Mouse (Mus musculus) MEL-GATA-1-ER (cell line): ENCODE results near the gene Cfap61.

Experiments used
- DNase-seq: peaks from one replicate; pipeline ENCODE4 v3.0.0-alpha.2; 2012; ENCODE audit warnings: low read depth; ENCODE audit errors: extremely low read depth

Cfap61 gene

GRCm38 (mm10) chr2:146077117-146077516 lies 142.5 kb downstream of the Cfap61 start:
- no peak for DNase-seq

- no peak for DNase-seq
Observed at GRCm38 (mm10) chr2:146080282-146080681, 145.7 kb downstream of the Cfap61 start.

DNA sequence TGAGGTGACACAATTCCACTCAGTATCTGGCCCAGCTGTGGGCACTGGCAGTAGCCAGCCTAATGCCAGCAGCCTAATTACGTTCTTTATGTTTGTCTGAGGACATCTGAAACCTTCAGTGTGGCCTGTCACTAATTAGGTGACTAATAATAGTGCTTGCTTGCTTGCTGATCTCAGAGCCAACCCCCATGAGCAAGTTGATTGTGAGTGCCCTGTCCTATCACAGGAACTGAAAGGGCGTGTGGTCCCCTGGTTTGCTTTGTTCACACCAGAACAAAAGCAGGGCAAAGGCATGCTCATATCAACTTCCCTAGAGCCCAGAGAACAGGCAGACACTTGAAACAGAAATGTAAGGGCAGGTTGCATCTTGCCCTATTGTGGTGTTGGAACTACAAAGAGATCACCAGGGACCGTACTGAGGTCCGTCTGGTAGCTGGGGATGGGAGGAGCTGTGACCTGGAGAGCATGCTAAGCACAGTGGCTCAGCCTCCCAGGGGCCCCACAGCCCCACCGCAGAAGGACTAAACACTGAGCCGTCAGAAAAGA lies 148.8 kb downstream of the Cfap61 start:
- no peak for DNase-seq

- no peak for DNase-seq
Observed at GRCm38 (mm10) chr2:146087411-146087810, 152.8 kb downstream of the Cfap61 start.

- no peak for DNase-seq
Observed at GRCm38 (mm10) chr2:146089157-146089692, 154.6 kb downstream of the Cfap61 start.

DNA sequence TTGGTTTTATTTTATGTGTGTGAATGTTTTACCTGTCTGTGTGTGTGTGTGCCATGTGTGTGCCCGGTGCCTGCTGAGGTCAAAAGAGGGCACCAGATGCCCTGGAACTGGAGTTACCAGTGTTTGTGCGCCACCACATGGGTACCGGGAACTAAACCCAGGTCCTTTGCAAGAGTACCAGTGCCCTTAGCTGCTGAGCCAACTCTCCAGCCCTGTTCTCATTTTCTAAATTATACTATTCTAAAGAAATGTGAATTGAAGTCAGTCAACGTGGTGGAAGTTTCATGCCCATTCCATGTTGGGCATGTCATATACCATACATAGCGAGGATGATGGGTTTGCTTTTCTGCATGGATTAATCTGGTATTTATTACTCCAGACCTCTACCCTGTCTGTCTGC lies 162.9 kb downstream of the Cfap61 start:
- DNase-seq: no peak

DNA sequence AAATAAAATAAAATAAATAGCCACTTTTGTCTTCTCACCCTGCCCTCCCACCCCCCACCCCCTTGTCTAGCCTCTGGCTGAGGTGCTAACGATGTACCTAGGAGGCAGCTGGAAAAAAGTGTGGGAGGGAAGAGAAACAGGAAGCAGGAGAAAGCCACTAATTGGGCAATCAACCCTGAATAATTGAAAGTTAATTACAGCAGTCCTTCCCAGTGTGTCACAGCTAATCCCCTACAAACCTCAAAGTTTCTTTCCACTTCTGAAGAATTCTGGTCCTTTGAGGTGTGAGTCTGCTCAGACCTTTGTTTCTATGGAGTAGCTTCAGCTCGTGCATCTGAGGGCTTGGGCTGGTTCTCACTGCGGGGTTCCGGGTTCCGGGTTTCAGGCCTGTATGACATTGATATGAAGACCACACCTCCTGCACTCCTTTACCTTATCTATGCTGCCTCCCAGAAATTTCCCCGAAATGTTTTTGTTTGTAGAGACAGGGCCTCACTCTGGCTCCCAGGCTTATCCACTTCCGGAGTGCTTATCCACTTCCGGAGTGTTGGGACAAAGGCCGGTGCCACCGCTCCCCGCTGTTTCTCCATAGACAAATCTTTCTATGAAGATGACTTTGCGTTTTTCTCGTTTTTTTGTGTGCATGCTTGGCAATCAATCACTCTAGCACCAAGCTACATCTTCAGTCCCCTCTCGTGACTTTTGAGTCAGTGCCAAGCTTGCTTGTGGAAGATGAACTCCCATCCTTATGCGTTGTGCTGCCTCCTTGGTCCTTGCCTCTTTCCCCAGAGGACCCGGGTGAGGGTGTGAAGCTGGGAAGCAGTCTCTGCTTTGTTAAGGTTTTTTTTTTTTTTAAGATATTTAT lies 164.5 kb downstream of the Cfap61 start:
- peak; percentile 95 for DNase-seq

- peak; percentile 28 for DNase-seq
Observed at GRCm38 (mm10) chr2:146099838-146100237, 165.3 kb downstream of the Cfap61 start.

- DNase-seq: no peak
Observed at GRCm38 (mm10) chr2:146100489-146101060, 166.0 kb downstream of the Cfap61 start.

- DNase-seq: no peak
Observed at GRCm38 (mm10) chr2:146102600-146102999, 168.0 kb downstream of the Cfap61 start.

GRCm38 (mm10) chr2:146105341-146105740 lies 170.8 kb downstream of the Cfap61 start:
- DNase-seq: no peak

DNA sequence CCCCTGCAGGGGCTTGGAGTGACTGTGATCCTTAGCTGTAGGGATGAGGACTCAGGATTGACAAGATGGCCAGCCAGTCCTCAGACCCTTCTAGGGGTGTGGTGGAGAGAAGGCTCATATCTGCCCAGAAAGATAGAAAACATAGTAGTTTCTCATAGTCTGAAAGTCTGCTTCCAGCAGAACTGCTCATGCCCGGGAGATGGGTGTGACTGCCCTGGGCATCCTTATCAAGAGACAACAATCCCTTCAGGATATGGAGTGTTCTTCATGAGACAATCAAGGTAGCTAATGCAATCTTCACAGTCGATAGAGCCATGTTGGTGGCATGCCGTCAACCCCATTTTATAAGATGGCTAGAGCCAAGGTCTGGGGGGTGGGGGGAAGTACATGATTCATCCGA lies 173.4 kb downstream of the Cfap61 start:
- no peak for DNase-seq

DNA sequence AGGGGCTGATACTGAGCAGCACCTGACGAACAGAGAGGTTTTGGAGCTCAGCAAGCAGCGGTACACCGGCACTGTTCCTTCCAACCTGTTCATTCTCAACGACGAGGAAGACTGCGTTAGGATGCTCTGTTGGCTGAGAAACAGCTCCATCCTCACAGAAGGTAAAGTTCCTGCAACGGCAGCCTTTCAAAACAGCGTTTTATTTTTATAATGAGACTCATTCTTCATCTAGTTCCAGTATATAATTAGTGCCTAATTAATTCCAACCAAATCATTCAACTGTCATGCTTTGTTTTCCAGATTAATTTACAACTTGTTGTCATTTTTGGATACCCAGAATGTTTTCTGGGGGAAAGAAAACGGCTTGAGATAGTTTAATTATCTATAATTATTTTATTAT lies 175.3 kb downstream of the Cfap61 start:
- no peak for DNase-seq

DNA sequence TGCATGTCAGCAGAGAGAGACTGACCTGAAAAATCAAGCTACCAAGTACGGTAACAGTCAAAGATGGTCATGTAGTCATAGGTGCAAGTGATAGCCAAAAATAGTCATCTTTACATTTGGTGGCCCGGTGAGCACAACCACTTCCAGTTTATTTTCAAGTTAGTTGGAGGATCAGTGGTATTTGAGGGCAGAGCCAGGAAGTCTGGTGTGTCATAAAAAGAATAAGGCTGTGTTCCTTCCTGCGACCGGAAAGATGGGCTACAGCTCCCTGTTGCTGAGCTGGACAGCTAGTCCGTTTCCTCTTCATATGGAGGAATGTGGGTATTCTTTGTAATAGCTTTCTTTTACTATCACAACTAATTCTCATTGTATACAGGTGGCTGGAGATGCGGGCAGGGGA lies 181.7 kb downstream of the Cfap61 start:
- DNase-seq: no peak

- DNase-seq: no peak
Observed at GRCm38 (mm10) chr2:146116726-146117125, 182.1 kb downstream of the Cfap61 start.

- no peak for DNase-seq
Observed at GRCm38 (mm10) chr2:146117191-146117914, 182.8 kb downstream of the Cfap61 start.

DNA sequence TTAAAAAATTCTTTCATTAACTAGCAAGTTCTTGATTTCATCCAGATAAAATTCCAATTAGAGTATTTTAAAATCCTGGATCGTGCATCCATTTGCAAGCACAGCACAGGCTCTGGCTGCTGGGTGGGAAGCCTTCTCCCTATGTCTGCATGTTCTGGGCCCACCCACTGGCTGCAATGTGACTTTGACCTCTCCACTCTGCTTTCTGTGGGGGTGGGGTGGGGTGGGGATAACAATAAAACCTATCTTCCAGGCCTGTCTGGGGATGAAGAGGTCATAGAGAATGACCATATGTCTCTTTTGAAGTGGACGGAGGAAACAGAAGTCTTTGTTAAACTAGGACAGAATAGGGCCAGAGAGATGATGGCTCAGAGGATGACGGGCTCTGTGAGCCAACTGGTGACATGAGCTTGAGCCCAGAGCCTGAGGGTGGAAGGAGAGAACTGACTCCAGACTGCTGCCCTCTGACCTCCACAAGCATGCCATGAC lies 183.4 kb downstream of the Cfap61 start:
- DNase-seq: no peak

- DNase-seq: no peak
Observed at GRCm38 (mm10) chr2:146121551-146121950, 187.0 kb downstream of the Cfap61 start.

GRCm38 (mm10) chr2:146125129-146125528 lies 190.5 kb downstream of the Cfap61 start:
- DNase-seq: no peak

GRCm38 (mm10) chr2:146128622-146129021 lies 194.0 kb downstream of the Cfap61 start:
- no peak for DNase-seq

- DNase-seq: no peak
Observed at GRCm38 (mm10) chr2:146130514-146130913, 195.9 kb downstream of the Cfap61 start.

- no peak for DNase-seq
Observed at GRCm38 (mm10) chr2:146134275-146134674, 199.7 kb downstream of the Cfap61 start.
